Comparison of ENCODE assay signal across 7 mouse cellular contexts in the genomic region with DNA sequence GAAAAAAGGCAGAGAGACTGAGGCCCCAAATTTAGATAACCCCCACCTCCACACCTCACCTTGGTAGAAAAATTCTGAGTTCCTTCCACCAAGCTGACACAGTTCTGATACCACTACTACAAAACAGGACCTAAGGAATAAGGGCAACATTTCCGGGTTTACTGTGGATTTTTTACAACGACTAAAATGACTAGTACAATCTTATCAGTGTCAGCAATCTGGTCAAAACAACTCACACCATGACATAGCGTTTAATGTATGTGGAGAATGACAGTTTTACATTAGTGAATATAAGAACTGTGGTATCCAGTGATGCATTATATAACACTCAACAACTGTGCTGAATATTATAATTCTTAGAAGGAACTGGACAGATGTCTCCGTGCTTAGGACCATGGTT. TPM values are rescaled to one million over a fixed set of nuclear protein-coding genes. Genes with fewer than 3 reads are reported as not detected.
DNase-seq lines count a peak whose midpoint lies in the region; ATAC-seq and TF ChIP-seq lines count a peak whose summit lies in the region.

No protein-coding gene starts in this region.

- no peak overlapping the region for H3K27ac ChIP-seq in testis, adult 2 months (ENCODE audit: control insufficient read depth, insufficient read depth, low read depth, low read length)
- H3K27ac ChIP-seq in forebrain, embryonic 14.5 days (ENCODE audit: low read depth, low read length), result no peak overlapping the region
- H3K27ac ChIP-seq in liver, embryonic 15.5 days (replicated peaks), result peak overlapping the region; percentile 38; the same call in 1 of the 2 replicates

- H3K9ac ChIP-seq in forebrain, embryonic 14.5 days (ENCODE audit: low read length), result no peak overlapping the region
- H3K9ac ChIP-seq in liver, embryonic 15.5 days, result peak overlapping the region; percentile 40; the same call in 1 of the 2 replicates

- H3K9me3 ChIP-seq in forebrain, embryonic 14.5 days (replicated peaks; ENCODE audit: control insufficient read depth, low read length), result no peaks in the 10 kb centered on the region
- H3K9me3 ChIP-seq in liver, embryonic 15.5 days (replicated peaks), result no peaks in the 10 kb centered on the region

- no peak overlapping the region for H3K4me2 ChIP-seq in forebrain, embryonic 14.5 days (ENCODE audit: low read length)
- H3K4me2 ChIP-seq in liver, embryonic 15.5 days, result peak overlapping the region; percentile 94

- no peaks in the 10 kb centered on the region for H3K36me3 ChIP-seq in testis, adult 2 months (ENCODE audit: control insufficient read depth, insufficient read depth, low read length)
- H3K36me3 ChIP-seq in forebrain, embryonic 14.5 days (ENCODE audit: control insufficient read depth, insufficient read depth, low read length), result no peaks in the 10 kb centered on the region
- H3K36me3 ChIP-seq in liver, embryonic 15.5 days (replicated peaks), result no peaks in the 10 kb centered on the region

- peak overlapping the region; percentile 18; the same call in 1 of the 2 replicates for H3K4me3 ChIP-seq in testis, adult 2 months (ENCODE audit: control insufficient read depth, low read depth, low read length)
- H3K4me3 ChIP-seq in forebrain, embryonic 14.5 days (ENCODE audit: low read depth, low read length), result no peak overlapping the region
- 0 out of 2 replicates have a peak overlapping the region, but pooled peaks have one; percentile 79 for H3K4me3 ChIP-seq in liver, embryonic 15.5 days (replicated peaks)

- peaks cover 8% of the 10 kb centered on the region for H3K4me1 ChIP-seq in testis, adult 2 months (ENCODE audit: control insufficient read depth, insufficient read depth, low read length)
- peaks cover 15% of the 10 kb centered on the region for H3K4me1 ChIP-seq in forebrain, embryonic 14.5 days (ENCODE audit: control insufficient read depth, insufficient read depth, low read length)
- peaks cover 36% of the 10 kb centered on the region for H3K4me1 ChIP-seq in liver, embryonic 15.5 days (replicated peaks)

- DNase-seq in testis, postnatal 14 days (ENCODE audit: low spot score), result no peak
- DNase-seq in forebrain, embryonic 14.5 days (ENCODE audit: low spot score), result no peak
- no peak for DNase-seq in cerebellum, adult 18-20 months
- no peak for DNase-seq in thymus, postnatal 36 days
- DNase-seq in kidney, adult 8-10 months, result no peak

- ATAC-seq in forebrain, embryonic 14.5 days, result 0 out of 2 replicates have a peak, but pooled peaks have one; percentile 0
- no peak for ATAC-seq in liver, embryonic 15.5 days (ENCODE audit: insufficient read depth)

- no peaks in the 10 kb centered on the region for H3K27me3 ChIP-seq in testis, adult 2 months (ENCODE audit: control insufficient read depth, insufficient read depth, low read length)
- H3K27me3 ChIP-seq in forebrain, embryonic 14.5 days (replicated peaks; ENCODE audit: control insufficient read depth, insufficient read depth, low read length), result no peaks in the 10 kb centered on the region
- 0 out of 2 replicates have a peak, but pooled peaks cover 3% of the 10 kb centered on the region for H3K27me3 ChIP-seq in liver, embryonic 15.5 days

- 91% methylated on average over 4 of the region's 4 CpGs for WGBS in forebrain, embryonic 14.5 days
- WGBS in liver, embryonic 15.5 days (ENCODE audit: insufficient replicate concordance), result 30% methylated on average over 4 of the region's 4 CpGs

- no peak for TF ChIP-seq POLR2A in testis, adult 2 months (IDR thresholded peaks at IDR 0.05; ENCODE audit: control insufficient read depth, low read depth, low read length)

- no peak for TF ChIP-seq CTCF in testis, adult 2 months (IDR thresholded peaks at IDR 0.05; ENCODE audit: control insufficient read depth, insufficient read depth, insufficient replicate concordance, low read depth, low read length)

RNA-seq across cellular contexts. Expression of a gene that starts 0.8 kb away (rescaled TPM):
- polyA plus RNA-seq in testis, adult 2 months (2012; rRNA removed), result 13.8 and 14.8 TPM in 2 replicates
- polyA plus RNA-seq in forebrain, embryonic 14.5 days (2014; fragmentation: Nextera tagmentation; extraction: Ambion mirVana), result 9.8 and 10.5 TPM in 2 replicates
- polyA plus RNA-seq in liver, embryonic 15.5 days (2015; fragmentation: Nextera tagmentation; extraction: Ambion mirVana), result 8.8 and 9.1 TPM in 2 replicates

RNA-seq across cellular contexts. Expression of a gene that starts 16.8 kb away (rescaled TPM):
- 118 and 132 TPM in 2 replicates for polyA plus RNA-seq in testis, adult 2 months (2012; rRNA removed)
- 203 and 211 TPM in 2 replicates for polyA plus RNA-seq in forebrain, embryonic 14.5 days (2014; fragmentation: Nextera tagmentation; extraction: Ambion mirVana)
- 65.8 and 67.6 TPM in 2 replicates for polyA plus RNA-seq in liver, embryonic 15.5 days (2015; fragmentation: Nextera tagmentation; extraction: Ambion mirVana)
